Mouse (Mus musculus): ENCODE measurements around the gene Kcnq4.

GRCm38 (mm10) chr4:120712236-120712635 is 36.2 kb downstream of the Kcnq4 start:
- TF ChIP-seq CTCF (IDR thresholded peaks at IDR 0.05) = no peak
- TF ChIP-seq EP300 (IDR thresholded peaks at IDR 0.05) = no peak
